Mouse (Mus musculus): ENCODE data around the gene Slc22a21.
A peak's percentile ranks its signal among the peaks of the same experiment; 100 is the strongest.

GRCm38 (mm10) chr11:54002147-54002760, 22.1 kb upstream of the Slc22a21 start:
- TF ChIP-seq CTCF (IDR thresholded peaks at IDR 0.05; ENCODE audit: low read depth) = peak; percentile 81
- no peak for TF ChIP-seq EP300 (IDR thresholded peaks at IDR 0.05; ENCODE audit: low read depth)
